Mouse (Mus musculus) lung, adult 2 months (tissue): ENCODE results near the gene Sacm1l.

ENCODE experiments used
- CTCF ChIP-seq: fragments of 200-500 bp; IDR thresholded peaks from 2 replicates; pipeline ENCODE4 v1.5.1; 2011; ENCODE audit warnings: mild to moderate bottlenecking, low read length, control low read depth; ENCODE audit not compliant: insufficient read depth
- POLR2A ChIP-seq: fragments of 200-500 bp; IDR thresholded peaks from 2 replicates; pipeline ENCODE4 v1.6.1; 2011; ENCODE audit warnings: low read depth, mild to moderate bottlenecking, control low read depth, low read length, borderline replicate concordance; ENCODE audit errors: extremely low read depth

DNA sequence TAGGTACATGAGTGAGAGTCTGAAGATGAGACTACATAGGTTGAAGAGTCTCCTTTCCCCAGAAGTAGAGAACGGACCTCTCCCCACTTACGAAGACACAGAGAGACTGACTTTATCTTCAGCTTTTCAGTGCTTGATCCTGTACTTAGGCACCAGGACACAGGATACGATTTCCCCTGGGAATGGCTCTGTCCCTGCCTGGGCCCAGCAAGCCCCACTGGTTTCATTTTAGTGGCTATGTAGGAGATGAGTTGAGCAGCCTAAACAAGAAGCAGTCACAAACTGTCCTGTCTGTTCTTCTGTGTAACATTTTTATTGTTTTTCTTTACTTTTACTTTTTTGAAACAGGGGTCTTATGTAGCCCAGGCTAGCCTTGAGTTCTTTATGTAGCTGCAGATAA is 44.7 kb upstream of the Sacm1l start:
- no peak for TF ChIP-seq CTCF
- no peak for TF ChIP-seq POLR2A
